Mouse (Mus musculus): ENCODE results near the gene Bco1. TPM values are rescaled to one million over a fixed set of nuclear protein-coding genes. Genes with fewer than 3 reads are reported as not detected.
A peak's percentile ranks its signal among the peaks of the same experiment; 100 is the strongest.

The Bco1 gene
- polyA plus RNA-seq, 1 experiment from 2014 or later = 1.2 TPM

DNA sequence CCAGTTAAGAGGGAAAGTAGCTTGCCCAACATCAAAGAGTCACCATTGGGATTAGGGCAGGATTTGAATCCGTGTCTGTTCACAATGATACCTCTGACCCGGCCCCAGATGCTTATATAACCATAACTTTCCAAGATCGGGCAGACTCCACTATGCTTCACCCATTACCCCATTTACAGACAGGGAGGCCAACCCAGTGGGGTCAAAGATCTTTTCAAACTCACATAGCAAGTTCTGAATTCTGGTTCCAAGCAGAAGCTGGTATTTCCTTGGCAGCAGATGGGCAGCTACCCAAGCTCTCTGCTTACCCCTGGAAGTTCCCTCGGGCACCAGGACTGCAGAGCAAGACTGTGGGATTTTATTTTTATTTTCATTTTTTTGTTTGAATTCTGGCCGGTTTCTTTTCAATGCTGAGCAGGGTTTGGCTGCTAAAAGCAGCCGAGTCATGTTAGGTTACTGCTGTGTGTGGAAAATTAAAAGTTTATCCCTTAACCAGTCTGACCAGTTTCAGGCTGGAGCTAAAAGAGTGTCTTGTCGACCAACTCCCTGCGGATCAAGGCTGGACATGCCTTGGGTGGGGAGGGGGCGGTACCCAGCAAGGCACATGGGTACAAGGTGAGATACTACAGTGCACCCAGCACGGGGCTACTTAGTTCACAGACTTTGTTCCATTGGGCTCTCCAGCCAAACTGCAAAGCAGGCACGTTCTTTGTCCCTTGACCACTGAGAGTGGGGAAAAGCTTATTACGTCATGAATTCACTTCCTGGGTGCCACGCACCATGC lies 28.4 kb downstream of the Bco1 start:
- peak overlapping the region; percentile 24 for H3K4me2 ChIP-seq (replicated peaks)
- H3K4me3 ChIP-seq (replicated peaks) = no peak overlapping the region
- no peaks in the 10 kb centered on the region for H3K36me3 ChIP-seq
- 60% methylated on average over 13 of the region's 13 CpGs for WGBS
- H3K27me3 ChIP-seq (replicated peaks) = no peaks in the 10 kb centered on the region
- ATAC-seq = peak; percentile 90
- no peaks in the 10 kb centered on the region for H3K9me3 ChIP-seq
- no peak overlapping the region; the same call in 1 of the 2 replicates for H3K9ac ChIP-seq
- peak overlapping the region; percentile 71 for H3K27ac ChIP-seq
- 0 out of 2 replicates have a peak, but pooled peaks cover 4% of the 10 kb centered on the region for H3K4me1 ChIP-seq (replicated peaks)

DNA sequence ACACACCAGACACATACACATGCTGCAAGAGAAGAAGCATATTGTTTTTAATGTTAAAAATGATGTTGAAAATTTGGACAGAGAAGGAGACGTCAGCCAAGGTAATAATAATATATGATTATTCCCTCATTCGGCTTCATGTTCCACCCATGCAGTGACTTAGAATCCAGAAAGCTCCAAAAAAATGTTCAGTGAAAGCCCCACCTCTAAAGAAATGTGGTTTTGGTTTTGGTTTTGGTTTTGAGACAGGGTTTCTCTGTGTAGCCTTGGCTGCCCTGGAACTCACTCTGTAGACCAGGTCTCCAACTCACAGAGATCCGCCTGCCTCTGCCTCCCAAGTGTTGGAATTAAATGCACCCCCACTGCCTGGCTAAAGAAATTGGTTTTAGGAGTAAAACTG lies 30.2 kb downstream of the Bco1 start:
- 0 out of 2 replicates have a peak, but pooled peaks cover 4% of the 10 kb centered on the region for H3K4me1 ChIP-seq (replicated peaks)
- no peak overlapping the region for H3K4me3 ChIP-seq (replicated peaks)
- no peaks in the 10 kb centered on the region for H3K9me3 ChIP-seq
- no peaks in the 10 kb centered on the region for H3K27me3 ChIP-seq (replicated peaks)
- 92% methylated on average over 3 of the region's 3 CpGs for WGBS
- no peak for ATAC-seq
- no peaks in the 10 kb centered on the region for H3K36me3 ChIP-seq
- H3K9ac ChIP-seq = no peak overlapping the region
- no peak overlapping the region for H3K27ac ChIP-seq
- no peak overlapping the region for H3K4me2 ChIP-seq (replicated peaks)

DNA sequence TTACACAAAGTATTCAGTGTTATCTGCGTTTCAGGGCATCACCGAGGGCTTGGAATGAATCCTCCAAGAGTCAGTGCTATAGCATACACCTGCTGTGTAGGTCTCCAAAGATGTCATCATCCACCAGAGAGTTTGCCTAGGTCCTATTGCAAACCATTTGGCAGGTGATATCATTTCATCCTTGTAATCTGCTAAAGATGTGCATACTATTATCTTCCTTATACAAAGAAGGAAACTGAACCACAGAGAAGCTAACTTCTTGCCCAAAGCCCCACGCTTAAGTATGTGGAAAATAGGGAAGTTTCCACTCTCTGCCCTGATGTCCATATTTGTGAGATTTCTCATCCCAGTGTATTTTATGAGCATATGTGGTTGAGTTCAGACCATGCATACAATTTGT lies 30.8 kb downstream of the Bco1 start:
- no peaks in the 10 kb centered on the region for H3K36me3 ChIP-seq
- no peaks in the 10 kb centered on the region for H3K9me3 ChIP-seq
- WGBS = 96% methylated on average over 3 of the region's 3 CpGs
- H3K27ac ChIP-seq = no peak overlapping the region
- H3K4me3 ChIP-seq (replicated peaks) = no peak overlapping the region
- H3K27me3 ChIP-seq (replicated peaks) = no peaks in the 10 kb centered on the region
- H3K4me2 ChIP-seq (replicated peaks) = no peak overlapping the region
- no peak for ATAC-seq
- H3K9ac ChIP-seq = no peak overlapping the region
- 0 out of 2 replicates have a peak, but pooled peaks cover 3% of the 10 kb centered on the region for H3K4me1 ChIP-seq (replicated peaks)

DNA sequence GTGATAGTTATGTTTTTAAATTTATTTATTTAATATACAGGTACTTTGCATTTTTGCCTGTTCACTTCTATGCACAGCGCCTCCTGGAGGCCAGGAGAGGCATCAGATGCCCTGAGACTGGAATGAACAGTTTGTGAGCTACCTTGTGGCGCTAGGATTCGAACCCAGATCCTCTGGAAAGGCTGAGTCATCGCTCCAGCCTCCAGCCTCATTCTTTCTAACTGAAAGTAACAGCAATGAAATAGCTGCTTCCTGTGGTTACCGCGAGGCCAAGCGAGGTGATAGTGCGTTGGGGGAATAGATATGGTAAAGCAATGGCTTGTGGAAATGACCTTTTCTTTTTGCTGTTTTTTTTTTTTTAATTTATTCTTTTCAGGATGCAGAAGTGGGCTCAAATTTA lies 31.4 kb downstream of the Bco1 start:
- no peaks in the 10 kb centered on the region for H3K36me3 ChIP-seq
- H3K9me3 ChIP-seq = no peaks in the 10 kb centered on the region
- no peak overlapping the region for H3K4me3 ChIP-seq (replicated peaks)
- WGBS = 84% methylated on average over 8 of the region's 8 CpGs
- H3K27ac ChIP-seq = no peak overlapping the region
- no peak overlapping the region for H3K9ac ChIP-seq
- ATAC-seq = no peak
- 0 out of 2 replicates have a peak, but pooled peaks cover 2% of the 10 kb centered on the region for H3K4me1 ChIP-seq (replicated peaks)
- no peak overlapping the region for H3K4me2 ChIP-seq (replicated peaks)
- no peaks in the 10 kb centered on the region for H3K27me3 ChIP-seq (replicated peaks)

DNA sequence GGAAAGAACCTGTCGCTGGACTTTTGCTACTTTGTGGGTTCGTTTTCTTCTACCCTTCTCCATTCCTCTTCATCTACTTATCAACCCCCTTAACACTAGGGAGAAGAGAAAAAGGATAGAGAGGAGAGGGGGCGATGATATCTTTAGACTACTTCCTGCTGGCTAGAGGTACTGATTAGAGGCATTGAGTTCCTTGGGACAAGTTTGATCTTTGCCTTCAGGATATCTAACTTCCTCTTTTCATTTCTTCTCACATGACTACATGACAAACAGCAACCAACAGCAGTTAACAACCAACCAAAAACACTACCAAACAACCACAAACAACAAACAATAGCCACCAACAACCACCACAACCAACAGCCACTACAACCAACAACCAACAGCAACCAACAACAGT lies 38.0 kb downstream of the Bco1 start:
- ATAC-seq = no peak
- Histone ChIP-seq H3K4me3 (replicated peaks) (no peak overlapping the region), H3K4me2 (replicated peaks) (no peak overlapping the region), H3K9ac (no peak overlapping the region), H3K4me1 (replicated peaks) (0 out of 2 replicates have a peak, but pooled peaks cover 2% of the 10 kb centered on the region), H3K9me3 (no peaks in the 10 kb centered on the region), H3K36me3 (no peaks in the 10 kb centered on the region), H3K27ac (no peak overlapping the region), H3K27me3 (replicated peaks) (no peaks in the 10 kb centered on the region)
- WGBS = 83% methylated on average over 3 of the region's 3 CpGs

DNA sequence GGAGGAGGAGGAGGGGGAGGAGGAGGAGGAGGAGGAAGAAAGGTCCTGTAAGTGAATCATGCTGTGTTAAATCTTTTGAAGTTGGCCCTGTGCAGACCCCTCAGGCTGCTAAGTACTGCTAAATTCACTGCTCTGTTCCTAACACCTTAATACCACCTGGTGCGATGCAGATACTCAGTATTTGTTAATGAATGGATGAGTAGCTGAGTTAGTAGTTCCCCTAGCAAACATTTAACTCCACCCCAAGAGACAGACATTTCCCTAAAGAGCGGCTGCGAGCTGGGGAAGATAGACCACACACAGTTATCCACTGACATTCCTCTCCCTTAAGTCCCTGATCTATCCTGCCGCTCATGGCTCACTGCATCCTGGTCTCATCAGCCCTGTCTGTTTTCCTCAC lies 40.7 kb downstream of the Bco1 start:
- WGBS = 31% methylated on average over 4 of the region's 4 CpGs
- no peaks in the 10 kb centered on the region for H3K36me3 ChIP-seq
- H3K4me3 ChIP-seq (replicated peaks) = no peak overlapping the region
- no peak for ATAC-seq
- H3K27me3 ChIP-seq (replicated peaks) = no peaks in the 10 kb centered on the region
- no peak overlapping the region for H3K27ac ChIP-seq
- H3K9me3 ChIP-seq = no peaks in the 10 kb centered on the region
- no peak overlapping the region for H3K9ac ChIP-seq
- no peak overlapping the region for H3K4me2 ChIP-seq (replicated peaks)
- 0 out of 2 replicates have a peak, but pooled peaks cover 2% of the 10 kb centered on the region for H3K4me1 ChIP-seq (replicated peaks)

DNA sequence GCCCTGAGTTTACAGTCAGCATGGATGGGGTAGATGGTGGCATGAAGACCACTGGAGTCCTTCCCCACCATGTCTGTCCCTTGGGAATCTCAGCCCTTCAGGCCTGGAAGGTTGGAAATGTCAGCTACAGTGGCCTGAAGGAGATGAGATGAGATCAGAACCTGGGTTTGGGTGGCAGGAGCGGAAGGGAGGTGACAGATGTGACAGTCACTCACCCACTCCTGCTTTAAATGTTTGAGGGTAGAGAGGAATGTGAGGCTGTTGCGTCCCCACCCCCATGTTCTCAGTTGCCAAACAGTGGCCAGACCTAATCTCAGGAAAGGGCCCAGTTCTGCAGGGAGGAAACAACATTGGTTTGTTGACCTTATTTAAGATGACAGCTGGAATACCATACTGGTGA lies 41.1 kb downstream of the Bco1 start:
- no peak overlapping the region for H3K4me2 ChIP-seq (replicated peaks)
- WGBS = 59% methylated on average over 2 of the region's 2 CpGs

DNA sequence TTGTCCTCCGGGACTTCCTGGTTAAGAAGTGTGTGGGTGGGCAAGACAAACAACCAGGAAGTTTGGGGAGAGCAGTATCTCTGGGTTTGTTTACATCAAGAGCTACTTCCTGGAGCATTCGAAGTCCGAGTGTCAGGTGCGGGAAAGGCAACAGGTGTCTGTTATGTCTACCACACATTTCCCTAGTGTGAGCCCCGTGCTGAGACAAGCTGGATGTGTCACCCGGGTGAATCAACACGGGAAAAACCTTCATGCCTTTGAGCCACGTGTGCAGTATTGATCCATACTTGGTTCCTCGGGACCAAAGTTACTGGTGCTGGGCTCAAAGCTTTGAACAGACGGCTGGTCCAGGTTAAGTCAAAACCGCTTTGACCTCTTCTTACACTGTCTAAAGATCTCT lies 41.7 kb downstream of the Bco1 start:
- H3K36me3 ChIP-seq = no peaks in the 10 kb centered on the region
- H3K4me1 ChIP-seq (replicated peaks) = no peaks in the 10 kb centered on the region
- 0 out of 2 replicates have a peak overlapping the region, but pooled peaks have one; percentile 5 for H3K4me2 ChIP-seq (replicated peaks)
- 32% methylated on average over 11 of the region's 11 CpGs for WGBS
- H3K9me3 ChIP-seq = no peaks in the 10 kb centered on the region
- no peak overlapping the region for H3K27ac ChIP-seq
- H3K9ac ChIP-seq = no peak overlapping the region
- no peaks in the 10 kb centered on the region for H3K27me3 ChIP-seq (replicated peaks)
- peak; percentile 39 for ATAC-seq
- H3K4me3 ChIP-seq (replicated peaks) = no peak overlapping the region

More for the DNA sequence above, 41.1 kb downstream of the Bco1 start:
- no peak overlapping the region for H3K9ac ChIP-seq
- no peaks in the 10 kb centered on the region for H3K36me3 ChIP-seq
- no peaks in the 10 kb centered on the region for H3K9me3 ChIP-seq
- H3K27ac ChIP-seq = no peak overlapping the region
- peak; percentile 34; the same call in 1 of the 2 replicates for ATAC-seq
- H3K4me1 ChIP-seq (replicated peaks) = no peaks in the 10 kb centered on the region
- no peak overlapping the region for H3K4me3 ChIP-seq (replicated peaks)
- H3K27me3 ChIP-seq (replicated peaks) = no peaks in the 10 kb centered on the region

DNA sequence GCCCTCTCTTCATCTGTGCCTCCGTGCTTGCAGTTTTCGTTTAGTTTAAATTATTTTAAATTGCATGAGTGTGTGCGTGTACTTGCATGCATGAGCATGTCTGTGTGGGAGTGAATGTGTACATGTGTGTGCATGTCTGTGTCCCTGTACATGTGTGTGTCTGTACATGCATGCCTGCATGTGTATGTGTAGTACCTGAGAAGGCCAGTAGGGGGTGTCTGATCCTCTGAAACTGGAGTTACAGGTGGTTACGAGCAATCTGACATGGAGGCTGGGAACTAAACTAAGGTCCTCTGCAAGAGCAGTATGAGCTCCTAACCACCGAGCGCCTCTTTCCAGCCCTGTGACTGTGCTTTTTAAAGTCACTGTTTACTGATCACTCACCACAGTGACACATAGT lies 52.9 kb downstream of the Bco1 start:
- H3K36me3 ChIP-seq = no peaks in the 10 kb centered on the region
- H3K27ac ChIP-seq = no peak overlapping the region
- no peak overlapping the region for H3K9ac ChIP-seq
- no peak overlapping the region for H3K4me2 ChIP-seq (replicated peaks)
- H3K4me3 ChIP-seq (replicated peaks) = no peak overlapping the region
- no peaks in the 10 kb centered on the region for H3K4me1 ChIP-seq (replicated peaks)
- H3K27me3 ChIP-seq (replicated peaks) = no peaks in the 10 kb centered on the region
- no peak for ATAC-seq
- 93% methylated on average over 6 of the region's 6 CpGs for WGBS
- H3K9me3 ChIP-seq = no peaks in the 10 kb centered on the region

DNA sequence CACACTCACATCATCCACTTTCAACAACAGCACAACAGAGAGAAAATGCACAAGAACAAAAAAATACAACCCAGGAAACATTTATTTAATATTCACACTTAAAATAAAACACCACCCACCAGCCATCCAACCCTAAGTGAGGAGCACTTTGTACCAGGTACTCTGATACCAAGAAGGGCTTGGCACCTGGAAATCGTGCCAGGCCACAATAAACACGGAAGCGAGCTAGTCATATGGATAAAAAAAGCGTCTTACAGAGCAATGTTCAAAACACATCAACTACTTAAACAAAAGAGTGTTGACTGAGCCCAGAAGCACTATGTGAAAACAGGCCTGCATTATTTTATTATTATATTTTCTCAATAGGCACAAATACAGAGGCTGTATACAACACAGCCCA lies 60.5 kb downstream of the Bco1 start:
- no peak overlapping the region for H3K4me3 ChIP-seq (replicated peaks)
- H3K27ac ChIP-seq = no peak overlapping the region
- ATAC-seq = no peak
- H3K27me3 ChIP-seq (replicated peaks) = no peaks in the 10 kb centered on the region
- H3K9ac ChIP-seq = no peak overlapping the region
- peak overlapping the region; percentile 26; the same call in 1 of the 2 replicates for H3K4me2 ChIP-seq (replicated peaks)
- no peaks in the 10 kb centered on the region for H3K9me3 ChIP-seq
- WGBS = 79% methylated on average over 4 of the region's 4 CpGs
- H3K36me3 ChIP-seq = no peaks in the 10 kb centered on the region
- peaks cover 18% of the 10 kb centered on the region for H3K4me1 ChIP-seq (replicated peaks)

DNA sequence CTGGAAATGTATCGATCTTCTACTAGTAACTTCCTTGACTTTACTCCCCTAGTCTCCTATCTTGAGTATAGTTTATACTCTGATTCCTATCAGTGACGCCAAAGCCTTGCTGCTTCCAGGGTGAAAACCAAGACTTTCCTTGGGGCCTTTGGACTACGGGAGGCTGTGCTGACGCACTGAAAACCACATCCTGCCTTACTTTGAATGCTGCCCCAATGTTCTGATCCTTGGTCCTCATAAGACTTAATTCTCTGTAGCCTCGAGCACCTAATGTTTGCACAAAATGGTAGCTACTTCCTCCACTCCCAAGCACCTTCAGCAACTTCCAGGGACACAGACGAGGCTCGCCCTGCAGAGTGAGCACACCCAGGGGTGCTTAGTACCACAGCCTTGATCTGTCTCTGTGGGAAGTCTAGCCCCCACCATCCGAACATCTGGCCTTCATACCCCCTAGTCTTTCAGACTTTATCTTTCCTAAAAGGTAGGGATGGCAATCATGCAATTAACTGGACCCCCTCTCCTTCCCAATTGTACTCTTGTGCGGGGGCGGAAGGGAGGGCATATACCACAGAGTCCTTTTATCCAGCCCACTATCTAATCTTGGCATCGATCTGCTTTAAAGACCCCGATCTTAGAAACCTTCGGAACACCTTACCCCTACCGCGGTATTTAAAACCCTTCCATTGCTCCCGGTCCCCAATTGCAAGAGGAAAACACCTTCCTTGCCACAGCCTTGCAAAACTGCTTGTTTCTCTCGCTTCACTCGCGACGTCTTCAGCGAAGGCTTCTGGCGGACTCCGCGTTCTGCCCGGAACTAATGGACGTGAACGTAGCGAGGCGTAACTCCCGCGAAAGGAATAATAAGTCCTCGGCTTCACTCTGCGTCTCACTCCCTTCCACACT lies 61.5 kb downstream of the Bco1 start:
- ATAC-seq = peak; percentile 21
- Histone ChIP-seq H3K4me1 (replicated peaks) (peaks cover 18% of the 10 kb centered on the region), H3K27ac (peak overlapping the region; percentile 69), H3K27me3 (replicated peaks) (no peaks in the 10 kb centered on the region), H3K4me2 (replicated peaks) (peak overlapping the region; percentile 79), H3K4me3 (replicated peaks) (peak overlapping the region; percentile 100), H3K36me3 (no peaks in the 10 kb centered on the region), H3K9ac (peak overlapping the region; percentile 96), H3K9me3 (no peaks in the 10 kb centered on the region)
- 9% methylated on average over 33 of the region's 33 CpGs for WGBS

DNA sequence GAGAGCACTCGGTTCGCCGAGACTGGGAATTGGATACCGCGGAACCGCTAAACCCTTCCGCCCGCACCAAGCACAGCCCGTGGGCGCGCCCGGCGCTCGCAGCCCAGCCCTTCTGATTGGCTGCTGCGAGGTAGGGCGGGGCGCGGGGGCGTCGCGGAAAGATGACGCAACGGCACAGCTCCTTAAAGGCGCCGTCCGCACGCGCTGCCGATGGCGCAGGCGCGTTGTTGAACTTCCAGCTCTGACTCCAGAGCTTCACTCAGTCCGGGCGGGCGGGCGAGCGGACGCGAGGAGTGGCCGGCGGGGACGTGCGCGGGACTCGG lies 62.1 kb downstream of the Bco1 start:
- H3K4me3 ChIP-seq (replicated peaks) = peak overlapping the region; percentile 100
- H3K36me3 ChIP-seq = no peaks in the 10 kb centered on the region
- H3K9ac ChIP-seq = peak overlapping the region; percentile 96
- H3K27ac ChIP-seq = peak overlapping the region; percentile 88
- no peaks in the 10 kb centered on the region for H3K27me3 ChIP-seq (replicated peaks)
- peak; percentile 97 for ATAC-seq
- H3K4me1 ChIP-seq (replicated peaks) = peaks cover 18% of the 10 kb centered on the region
- no peaks in the 10 kb centered on the region for H3K9me3 ChIP-seq
- WGBS = under 1% methylated on average over 45 of the region's 45 CpGs
- H3K4me2 ChIP-seq (replicated peaks) = peak overlapping the region; percentile 79

All from intestine, embryonic 15.5 days (tissue).